29 mouse cellular contexts compared by ENCODE assay signal in genomic region chr5:52979458-52979857, GRCm38 (mm10). TPM values are rescaled to one million over a fixed set of nuclear protein-coding genes. Genes with fewer than 3 reads are reported as not detected.
DNase-seq lines count a peak whose midpoint lies in the region; TF ChIP-seq lines count a peak whose summit lies in the region.
"Had no signal": no experiment of that assay in that cellular context is flagged by ENCODE, and none has a peak within 500 bp of the region (broad histone marks: within the 10 kb centered on the region; RNA-seq: fewer than 3 reads in every experiment).

No protein-coding gene starts in this region.

- intact Hi-C loops in left cerebral cortex, adult 2 months (cut with DNase I), result no loop called here

- TF ChIP-seq POLR2A in kidney, adult 2 months (IDR thresholded peaks at IDR 0.05; ENCODE audit: low read depth, low read length), result no peak

- 20% methylated on average over 1 of the region's 1 CpGs for WGBS in kidney, adult 2 months
- WGBS in embryonic facial prominence, embryonic 10.5 days, result 78% methylated on average over 1 of the region's 1 CpGs
- 77% methylated on average over 1 of the region's 1 CpGs for WGBS in midbrain, embryonic 10.5 days

- H3K4me1 ChIP-seq in kidney, adult 2 months (ENCODE audit: control insufficient read depth, insufficient read depth, low read length), result peaks cover 9% of the 10 kb centered on the region; the same call in 1 of the 2 replicates
- peaks cover 3% of the 10 kb centered on the region; the same call in 1 of the 2 replicates for H3K4me1 ChIP-seq in embryonic facial prominence, embryonic 10.5 days
- H3K4me1 ChIP-seq in midbrain, embryonic 10.5 days, result no peaks in the 10 kb centered on the region
- H3K4me1 ChIP-seq: embryonic facial prominence, embryonic 15.5 days; forebrain, embryonic 15.5 days; heart, embryonic 10.5 days; intestine, embryonic 15.5 days; limb, embryonic 15.5 days; neural tube, embryonic 13.5 days; stomach, embryonic 15.5 days had no signal

- no peaks in the 10 kb centered on the region for H3K36me3 ChIP-seq in kidney, adult 2 months (ENCODE audit: control insufficient read depth, insufficient read depth, low read length)
- H3K36me3 ChIP-seq in embryonic facial prominence, embryonic 10.5 days (replicated peaks), result no peaks in the 10 kb centered on the region
- no peaks in the 10 kb centered on the region for H3K36me3 ChIP-seq in midbrain, embryonic 10.5 days
- H3K36me3 ChIP-seq: embryonic facial prominence, embryonic 15.5 days; forebrain, embryonic 15.5 days; heart, embryonic 10.5 days; intestine, embryonic 15.5 days; limb, embryonic 15.5 days; neural tube, embryonic 13.5 days; stomach, embryonic 15.5 days had no signal

- H3K4me3 ChIP-seq in kidney, adult 2 months (ENCODE audit: insufficient read depth, low read depth, low read length), result no peak overlapping the region
- H3K4me3 ChIP-seq in embryonic facial prominence, embryonic 10.5 days, result no peak overlapping the region
- H3K4me3 ChIP-seq in midbrain, embryonic 10.5 days, result no peak overlapping the region
- no peak overlapping the region for H3K4me3 ChIP-seq in left cerebral cortex, adult 2 months
- H3K4me3 ChIP-seq: embryonic facial prominence, embryonic 15.5 days; forebrain, embryonic 15.5 days; heart, embryonic 10.5 days; intestine, embryonic 15.5 days; limb, embryonic 15.5 days; myocyte; neural tube, embryonic 13.5 days; stomach, embryonic 15.5 days had no signal

- peak overlapping the region; percentile 4; the same call in 1 of the 2 replicates for H3K27ac ChIP-seq in kidney, adult 2 months (ENCODE audit: insufficient read depth, low read depth, low read length)
- no peak overlapping the region for H3K27ac ChIP-seq in embryonic facial prominence, embryonic 10.5 days (replicated peaks)
- H3K27ac ChIP-seq in midbrain, embryonic 10.5 days (replicated peaks), result no peak overlapping the region
- H3K27ac ChIP-seq in left cerebral cortex, adult 2 months, result no peak overlapping the region
- H3K27ac ChIP-seq: embryonic facial prominence, embryonic 15.5 days; forebrain, embryonic 15.5 days; heart, embryonic 10.5 days; intestine, embryonic 15.5 days; limb, embryonic 15.5 days; liver, embryonic 14.5 days; macrophage; neural tube, embryonic 13.5 days; stomach, embryonic 15.5 days had no signal

- DNase-seq in kidney, adult 18-20 months, result peak; percentile 27
- DNase-seq in kidney, adult 2 months, result peak; percentile 47
- DNase-seq in kidney, postnatal 10 days, result peak; percentile 54
- peak; percentile 20 for DNase-seq in lung, postnatal 10 days
- DNase-seq in gastrocnemius, postnatal 10 days, result no peak
- no peak for DNase-seq in embryonic facial prominence, embryonic 10.5 days (ENCODE audit: low spot score)
- DNase-seq in midbrain, embryonic 10.5 days (ENCODE audit: low spot score), result no peak
- no peak for DNase-seq in left cerebral cortex, adult 2 months (ENCODE audit: extremely low spot score in 1 of 2, low spot score in 2 of 2)
- DNase-seq: adrenal gland, adult 8-10 months; cerebellum, adult 18-20 months; cerebellum, postnatal 36 days; left cerebral cortex, postnatal 4 days had no signal

- H3K27me3 ChIP-seq in kidney, adult 2 months (replicated peaks; ENCODE audit: control insufficient read depth, insufficient read depth, low read length), result no peaks in the 10 kb centered on the region
- H3K27me3 ChIP-seq in embryonic facial prominence, embryonic 10.5 days (replicated peaks; ENCODE audit: low read depth, poor library complexity, severe bottlenecking), result no peaks in the 10 kb centered on the region
- no peaks in the 10 kb centered on the region for H3K27me3 ChIP-seq in midbrain, embryonic 10.5 days (ENCODE audit: low read depth, poor library complexity, severe bottlenecking)
- H3K27me3 ChIP-seq: embryonic facial prominence, embryonic 15.5 days; forebrain, embryonic 15.5 days; intestine, embryonic 15.5 days; limb, embryonic 15.5 days; neural tube, embryonic 13.5 days; stomach, embryonic 15.5 days had no signal

- no peak for TF ChIP-seq CTCF in kidney, adult 2 months (conservative IDR thresholded peaks at IDR 0.05; ENCODE audit: insufficient read depth, insufficient read length, low read depth, low read length)
- TF ChIP-seq CTCF in left cerebral cortex, adult 2 months (IDR thresholded peaks at IDR 0.05), result no peak

- H3K9me3 ChIP-seq in embryonic facial prominence, embryonic 10.5 days, result no peaks in the 10 kb centered on the region
- no peaks in the 10 kb centered on the region; the same call in 1 of the 2 replicates for H3K9me3 ChIP-seq in midbrain, embryonic 10.5 days (replicated peaks)
- H3K9me3 ChIP-seq: embryonic facial prominence, embryonic 15.5 days; forebrain, embryonic 15.5 days; heart, embryonic 10.5 days; intestine, embryonic 15.5 days; limb, embryonic 15.5 days; neural tube, embryonic 13.5 days; stomach, embryonic 15.5 days had no signal

RNA-seq across cellular contexts. Expression of gene Slc34a2, which starts 58.4 kb away (rescaled TPM):
- 2.9 and 3.1 TPM in 2 replicates for polyA plus RNA-seq in kidney, adult 2 months (2012; rRNA removed)
- total RNA-seq in gastrocnemius, postnatal 10 days (2021), result not detected
- 0.05 TPM in 1 of 2 replicates, not detected in the other for polyA plus RNA-seq in embryonic facial prominence, embryonic 10.5 days (2016; fragmentation: Nextera tagmentation; extraction: Ambion mirVana)
- polyA plus RNA-seq in midbrain, embryonic 10.5 days (2016; fragmentation: Nextera tagmentation; extraction: Ambion mirVana), result not detected in 2 replicates
- not detected for total RNA-seq in left cerebral cortex, adult 2 months (2021)
- total RNA-seq: adrenal gland, adult 8-10 months; gastrocnemius, adult 8-10 months; granulocyte monocyte progenitor cell, adult 5-6 weeks; hematopoietic stem cell, adult 5-6 weeks; layer of hippocampus, adult 8-10 months; MEL had no signal
- polyA plus RNA-seq: activated CD4-positive, CD25-positive, alpha-beta regulatory T cell, adult 4 months; forebrain, embryonic 15.5 days; heart, embryonic 10.5 days; macrophage; myocyte; spleen, adult 2 months had no signal

Comparison
In these comparisons a context has a peak if more than half of its experiments do, and no peak if none do; other contexts are left out.
1. DNase-seq: peak in kidney, adult 18-20 months (single experiment), kidney, adult 2 months (single experiment), kidney, postnatal 10 days (single experiment) and lung, postnatal 10 days (single experiment); none in gastrocnemius, postnatal 10 days (single experiment), embryonic facial prominence, embryonic 10.5 days (single experiment), midbrain, embryonic 10.5 days (single experiment) and left cerebral cortex, adult 2 months (0 of 2).